Mouse (Mus musculus) lung, embryonic 16.5 days (tissue): ENCODE data around the gene Megf11. TPM values are rescaled to one million over a fixed set of nuclear protein-coding genes. Genes with fewer than 3 reads are reported as not detected.
A peak's percentile ranks its signal among the peaks of the same experiment; 100 is the strongest.

Source experiments
- ATAC-seq: fragments of 200-750 bp; cut with Nextera tagmentation; 2 replicates; pipeline ENCODE4 v1.8.0; 2017; ENCODE audit warnings: low read depth, mild to moderate bottlenecking, moderate library complexity
- H3K27ac ChIP-seq: fragments of 300-500 bp; sonication (generic); 2 replicates; pipeline ENCODE4 v1.5.1; 2014; ENCODE audit warnings: mild to moderate bottlenecking, control low read depth, low read length
- H3K27me3 ChIP-seq: fragments of 300-500 bp; sonication (generic); 2 replicates; pipeline ENCODE4 v1.6.1; 2014; ENCODE audit warnings: low read depth, low read length, mixed read lengths; ENCODE audit not compliant: control insufficient read depth, insufficient read depth
- H3K36me3 ChIP-seq: fragments of 300-500 bp; sonication (generic); 2 replicates; pipeline ENCODE4 v1.6.1; 2014; ENCODE audit warnings: low read length; ENCODE audit not compliant: control insufficient read depth, insufficient read depth
- H3K4me1 ChIP-seq: fragments of 300-500 bp; sonication (generic); replicated peaks from 2 replicates; pipeline ENCODE4 v1.6.1; 2014; ENCODE audit warnings: low read length, mixed read lengths; ENCODE audit not compliant: control insufficient read depth, insufficient read depth
- H3K4me2 ChIP-seq: fragments of 300-500 bp; sonication (generic); 2 replicates; pipeline ENCODE4 v1.6.1; 2014; ENCODE audit warnings: low read depth, low read length, control low read depth
- H3K4me3 ChIP-seq: fragments of 300-500 bp; sonication (generic); 2 replicates; pipeline ENCODE4 v1.5.1; 2014; ENCODE audit warnings: mild to moderate bottlenecking, low read length, control low read depth
- H3K9ac ChIP-seq: fragments of 300-500 bp; sonication (generic); 2 replicates; pipeline ENCODE4 v1.6.1; 2014; ENCODE audit warnings: low read length, control low read depth
- H3K9me3 ChIP-seq: fragments of 300-500 bp; sonication (generic); 2 replicates; pipeline ENCODE4 v1.6.1; 2016; ENCODE audit warnings: low read length; ENCODE audit not compliant: control insufficient read depth
- WGBS: fragments of 180-500 bp; shearing (Covaris S2); extraction: QIAGEN DNeasy Blood & Tissue Kit; methylation state at CpG from one replicate; pipeline ENCODE4 v1.1.7; 2014; 5-methylcytosine and 5-hydroxymethylcytosine counted together
- polyA plus RNA-seq: library from polyadenylated mRNA; unstranded; fragments of >200 nt; fragmentation: Nextera tagmentation; extraction: Ambion mirVana; gene quantifications from 2 replicates; pipeline ENCODE4 v1.2.1, GENCODE M21; 2015

Gene Megf11
- polyA plus RNA-seq, 1 experiment from 2014 or later, result 1.2 TPM

DNA sequence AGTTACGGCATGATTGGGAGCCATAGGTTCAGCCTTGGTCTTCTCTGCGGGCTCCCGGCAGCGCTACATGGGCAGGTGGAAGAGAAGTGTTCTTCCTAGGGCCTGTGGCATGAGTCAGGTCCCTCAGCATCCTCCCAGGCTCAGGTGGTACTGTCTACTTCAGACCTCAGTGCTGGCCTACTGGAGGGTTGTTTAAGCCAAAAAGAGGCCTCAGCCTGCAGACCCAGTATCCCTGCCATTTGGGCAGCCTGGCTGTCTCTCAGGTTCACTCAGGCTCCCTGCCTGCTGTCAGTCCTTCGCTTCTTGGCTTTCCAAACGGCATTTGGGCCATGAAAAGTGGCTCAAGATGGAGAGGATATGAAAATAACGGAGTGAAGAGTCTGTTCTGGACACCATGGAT is 202.6 kb downstream of the Megf11 start:
- Histone ChIP-seq H3K36me3 (no peaks in the 10 kb centered on the region), H3K9ac (no peak overlapping the region), H3K4me1 (no peaks in the 10 kb centered on the region; the same call in 1 of the 2 replicates), H3K27me3 (no peaks in the 10 kb centered on the region), H3K27ac (no peak overlapping the region), H3K4me2 (no peak overlapping the region), H3K4me3 (no peak overlapping the region), H3K9me3 (no peaks in the 10 kb centered on the region)
- WGBS, result 78% methylated on average over 7 of the region's 7 CpGs
- no peak for ATAC-seq

DNA sequence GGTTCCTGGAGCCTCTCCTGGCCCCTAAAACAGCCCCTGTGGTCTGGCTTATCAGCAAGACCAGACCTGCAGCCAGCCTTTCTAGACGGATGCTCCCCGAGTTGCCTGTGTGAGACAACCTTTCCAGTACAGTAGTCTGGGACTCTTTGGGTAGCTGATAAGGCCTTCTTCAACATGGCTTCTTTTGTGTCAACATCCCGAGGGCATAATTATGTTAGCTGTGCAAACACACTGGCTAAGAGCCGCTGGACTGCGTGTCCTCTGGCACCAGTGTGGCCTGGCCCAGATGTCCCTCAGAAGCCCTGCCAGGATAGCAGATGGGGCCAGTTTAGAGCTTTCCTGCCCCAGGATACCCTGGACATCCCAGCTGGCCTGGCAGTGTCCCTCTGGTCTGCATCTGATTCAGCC is 205.2 kb downstream of the Megf11 start:
- Histone ChIP-seq H3K27ac (no peak overlapping the region), H3K4me3 (no peak overlapping the region), H3K9me3 (no peaks in the 10 kb centered on the region), H3K9ac (no peak overlapping the region), H3K4me2 (no peak overlapping the region), H3K36me3 (no peaks in the 10 kb centered on the region), H3K27me3 (no peaks in the 10 kb centered on the region), H3K4me1 (no peaks in the 10 kb centered on the region; the same call in 1 of the 2 replicates)
- no peak for ATAC-seq
- WGBS, result 22% methylated on average over 5 of the region's 5 CpGs

DNA sequence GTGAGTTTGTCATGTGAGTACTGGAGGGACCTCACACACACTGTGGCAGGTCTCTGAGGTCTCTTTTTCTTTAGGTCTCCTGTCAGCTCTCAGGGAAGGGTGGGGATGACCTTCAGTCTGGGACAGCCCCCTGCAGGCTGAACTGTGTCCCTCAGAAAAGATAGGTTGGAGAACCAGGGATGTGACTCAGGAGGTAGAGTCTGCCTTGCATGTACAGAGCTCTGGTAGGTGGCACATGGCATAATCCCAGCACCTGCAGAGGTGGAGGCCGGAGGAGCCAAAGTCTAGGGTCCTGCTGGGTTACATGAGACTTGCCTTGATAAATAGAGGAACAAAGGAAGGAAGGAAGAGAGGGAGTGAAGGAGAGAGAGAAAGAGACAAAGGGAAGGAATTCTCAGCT is 206.0 kb downstream of the Megf11 start:
- Histone ChIP-seq H3K4me1 (no peaks in the 10 kb centered on the region; the same call in 1 of the 2 replicates), H3K36me3 (no peaks in the 10 kb centered on the region), H3K27me3 (no peaks in the 10 kb centered on the region), H3K9me3 (no peaks in the 10 kb centered on the region), H3K27ac (no peak overlapping the region), H3K9ac (no peak overlapping the region), H3K4me3 (no peak overlapping the region), H3K4me2 (no peak overlapping the region)
- no peak for ATAC-seq
- WGBS, result 38% methylated on average over 1 of the region's 1 CpGs

DNA sequence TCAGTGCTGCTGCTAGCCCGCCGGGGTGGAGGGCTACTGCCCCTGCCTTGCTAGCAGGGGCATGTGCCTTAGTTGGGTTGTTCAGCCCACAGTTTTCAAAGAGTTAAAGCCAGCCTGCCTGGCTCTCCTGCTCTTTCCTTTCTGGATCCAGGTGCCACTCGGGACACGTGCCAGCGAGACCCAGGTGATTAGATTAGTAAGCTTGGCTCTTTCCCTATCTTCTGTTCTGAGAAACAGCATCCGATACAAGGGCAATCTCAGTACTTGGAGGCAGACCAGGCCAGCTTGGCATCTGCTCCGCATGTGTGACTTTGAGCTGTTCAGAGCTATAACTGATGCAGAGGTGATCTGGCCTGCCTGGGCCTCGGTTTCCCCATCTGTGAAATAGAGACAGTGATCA is 209.0 kb downstream of the Megf11 start:
- ATAC-seq, result no peak
- no peak overlapping the region for H3K4me3 ChIP-seq
- no peak overlapping the region for H3K9ac ChIP-seq
- H3K4me2 ChIP-seq, result no peak overlapping the region
- no peaks in the 10 kb centered on the region for H3K9me3 ChIP-seq
- no peak overlapping the region for H3K27ac ChIP-seq
- WGBS, result 56% methylated on average over 8 of the region's 8 CpGs
- no peaks in the 10 kb centered on the region for H3K36me3 ChIP-seq
- H3K4me1 ChIP-seq, result no peaks in the 10 kb centered on the region; the same call in 1 of the 2 replicates
- H3K27me3 ChIP-seq, result no peaks in the 10 kb centered on the region

DNA sequence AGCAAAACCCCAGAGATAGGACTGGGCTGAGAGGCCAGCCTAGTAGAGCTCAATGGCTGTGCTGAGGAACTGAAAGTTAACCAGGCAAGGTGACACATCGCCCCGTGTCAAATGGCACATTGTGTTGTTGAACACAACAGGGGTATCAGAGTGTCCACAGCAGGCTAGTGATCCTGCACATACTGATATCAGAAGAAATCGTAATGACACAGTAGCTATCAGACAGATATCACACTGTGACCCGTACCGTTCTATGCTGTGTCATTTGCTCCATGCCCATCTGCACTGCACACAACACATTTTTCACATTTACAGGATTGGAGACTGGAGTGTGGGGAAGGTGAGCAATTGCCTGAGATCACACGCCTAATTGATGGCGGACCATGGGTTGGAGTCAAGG is 213.0 kb downstream of the Megf11 start:
- 91% methylated on average over 7 of the region's 7 CpGs for WGBS
- Histone ChIP-seq H3K9me3 (no peaks in the 10 kb centered on the region), H3K4me1 (peaks cover 5% of the 10 kb centered on the region), H3K27ac (no peak overlapping the region), H3K4me3 (no peak overlapping the region), H3K4me2 (no peak overlapping the region), H3K36me3 (no peaks in the 10 kb centered on the region), H3K27me3 (no peaks in the 10 kb centered on the region), H3K9ac (no peak overlapping the region)
- no peak for ATAC-seq

DNA sequence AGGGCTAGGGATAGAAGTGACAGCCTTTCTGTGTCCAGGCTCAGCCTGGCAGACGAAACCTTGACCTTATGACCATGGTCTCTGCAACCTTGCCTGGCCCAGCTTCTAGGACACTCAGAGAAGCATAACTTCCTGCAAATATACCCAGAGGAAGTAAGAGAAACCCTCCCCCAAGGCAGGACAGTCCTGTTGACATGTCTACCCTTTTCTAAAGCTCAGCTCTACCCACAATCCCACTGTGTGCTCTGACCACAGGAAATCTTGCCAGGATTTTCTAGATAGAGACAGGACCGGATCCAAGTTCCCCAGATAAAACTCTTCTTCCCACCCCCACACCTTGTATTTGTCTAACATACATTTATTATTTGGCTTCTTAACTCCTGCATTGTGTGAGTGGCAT is 215.3 kb downstream of the Megf11 start:
- no peaks in the 10 kb centered on the region for H3K27me3 ChIP-seq
- H3K27ac ChIP-seq, result peak overlapping the region; percentile 45
- no peak overlapping the region for H3K4me2 ChIP-seq
- no peak overlapping the region for H3K4me3 ChIP-seq
- 30% methylated on average over 2 of the region's 2 CpGs for WGBS
- H3K36me3 ChIP-seq, result no peaks in the 10 kb centered on the region
- H3K9me3 ChIP-seq, result no peaks in the 10 kb centered on the region
- H3K9ac ChIP-seq, result no peak overlapping the region
- ATAC-seq, result no peak
- H3K4me1 ChIP-seq, result peaks cover 19% of the 10 kb centered on the region

DNA sequence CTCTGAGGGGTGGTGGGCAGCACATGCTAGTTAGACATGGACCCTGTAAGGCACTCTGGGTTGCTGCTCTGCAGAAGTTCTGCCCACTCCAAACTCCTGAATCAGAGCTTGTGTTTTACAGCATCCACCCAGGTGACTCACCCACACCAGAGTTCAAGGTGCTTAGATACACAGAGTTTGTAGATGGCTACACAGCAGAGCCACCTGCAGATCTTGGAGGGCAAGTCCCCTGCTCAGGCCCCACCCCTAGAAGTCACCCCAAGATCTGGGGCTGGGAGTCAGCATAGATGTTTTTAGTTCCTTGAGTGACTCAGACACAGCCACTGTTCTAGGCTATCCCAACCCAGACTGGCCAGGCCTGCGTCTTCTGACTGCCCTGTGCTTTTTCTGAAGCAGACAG is 217.5 kb downstream of the Megf11 start:
- ATAC-seq, result no peak
- no peak overlapping the region for H3K27ac ChIP-seq
- whole genome bisulfite sequencing, result 80% methylated on average over 1 of the region's 1 CpGs
- H3K4me1 ChIP-seq, result peaks cover 30% of the 10 kb centered on the region
- no peak overlapping the region for H3K4me3 ChIP-seq
- H3K36me3 ChIP-seq, result no peaks in the 10 kb centered on the region
- H3K9ac ChIP-seq, result no peak overlapping the region
- H3K4me2 ChIP-seq, result no peak overlapping the region
- H3K27me3 ChIP-seq, result no peaks in the 10 kb centered on the region
- no peaks in the 10 kb centered on the region for H3K9me3 ChIP-seq

DNA sequence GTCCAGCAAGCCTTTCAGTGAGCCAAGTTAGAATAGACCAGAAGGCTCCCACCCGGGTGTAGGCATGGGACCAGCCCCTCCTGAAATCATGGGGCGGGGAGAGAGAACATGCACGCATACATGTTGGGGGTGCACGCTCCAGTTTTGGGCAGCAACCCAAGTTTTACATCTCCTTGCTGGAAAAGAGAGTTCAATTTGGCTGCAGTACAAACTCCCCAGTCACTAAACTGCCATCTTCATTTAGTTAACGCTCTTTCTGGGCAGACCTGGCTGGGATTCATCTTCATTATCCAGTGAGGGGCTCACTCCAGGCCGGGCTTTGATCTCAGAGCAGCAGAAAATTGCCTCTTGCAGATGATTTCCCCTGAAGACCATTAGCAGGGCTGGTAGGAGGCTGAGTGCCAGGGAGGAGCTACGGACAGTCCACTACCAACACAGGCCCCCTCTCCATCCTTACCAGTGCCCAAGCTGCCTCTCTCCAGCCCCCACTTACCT is 218.8 kb downstream of the Megf11 start:
- no peaks in the 10 kb centered on the region for H3K27me3 ChIP-seq
- WGBS, result 41% methylated on average over 7 of the region's 7 CpGs
- H3K36me3 ChIP-seq, result no peaks in the 10 kb centered on the region
- peak; percentile 89 for ATAC-seq
- H3K9me3 ChIP-seq, result no peaks in the 10 kb centered on the region
- no peak overlapping the region for H3K4me2 ChIP-seq
- peak overlapping the region; percentile 75 for H3K27ac ChIP-seq
- H3K4me1 ChIP-seq, result peaks cover 30% of the 10 kb centered on the region
- no peak overlapping the region for H3K9ac ChIP-seq
- H3K4me3 ChIP-seq, result no peak overlapping the region

DNA sequence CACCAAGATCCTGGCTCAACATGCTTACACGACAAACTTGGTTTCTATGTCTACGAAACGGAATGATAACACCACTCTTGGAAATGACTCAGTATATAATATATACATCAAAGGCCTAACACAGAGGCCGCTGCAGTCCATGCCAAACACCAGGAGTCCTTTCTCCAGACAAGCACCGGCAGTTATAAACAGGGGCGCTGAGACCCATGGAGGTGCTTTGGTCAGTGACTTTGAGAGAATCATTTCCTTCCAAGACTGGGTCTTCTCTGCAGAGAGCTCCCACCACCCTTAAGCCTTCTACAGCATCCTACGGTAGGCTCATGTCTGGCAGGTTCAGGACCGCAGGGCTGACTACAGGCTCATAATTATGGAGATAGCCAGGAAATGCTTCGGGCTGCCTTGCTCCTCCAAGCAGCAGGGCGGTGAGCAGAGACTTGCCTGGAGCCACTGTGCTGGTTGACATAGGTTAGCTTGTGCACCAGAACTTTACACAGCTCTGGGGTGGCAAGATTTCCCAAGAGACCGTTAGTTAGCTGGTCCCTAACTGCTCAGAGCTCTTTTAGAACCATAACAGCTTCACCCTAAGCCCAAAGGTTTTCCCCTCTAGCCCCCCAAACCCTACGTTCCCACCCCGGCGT is 219.8 kb downstream of the Megf11 start:
- Histone ChIP-seq H3K9me3 (no peaks in the 10 kb centered on the region), H3K4me3 (no peak overlapping the region), H3K4me2 (no peak overlapping the region), H3K36me3 (no peaks in the 10 kb centered on the region), H3K4me1 (peaks cover 30% of the 10 kb centered on the region), H3K27me3 (no peaks in the 10 kb centered on the region), H3K9ac (no peak overlapping the region), H3K27ac (peak overlapping the region; percentile 32)
- WGBS, result 49% methylated on average over 14 of the region's 14 CpGs
- ATAC-seq, result peak; percentile 18; the same call in 1 of the 2 replicates
